Mouse (Mus musculus): ENCODE data around the gene Myo1d. TPM values are rescaled to one million over a fixed set of nuclear protein-coding genes. Genes with fewer than 3 reads are reported as not detected.

Gene Myo1d
- total RNA-seq, 2 experiments from 2014 or later: 5.6 to 7.0 TPM

DNA sequence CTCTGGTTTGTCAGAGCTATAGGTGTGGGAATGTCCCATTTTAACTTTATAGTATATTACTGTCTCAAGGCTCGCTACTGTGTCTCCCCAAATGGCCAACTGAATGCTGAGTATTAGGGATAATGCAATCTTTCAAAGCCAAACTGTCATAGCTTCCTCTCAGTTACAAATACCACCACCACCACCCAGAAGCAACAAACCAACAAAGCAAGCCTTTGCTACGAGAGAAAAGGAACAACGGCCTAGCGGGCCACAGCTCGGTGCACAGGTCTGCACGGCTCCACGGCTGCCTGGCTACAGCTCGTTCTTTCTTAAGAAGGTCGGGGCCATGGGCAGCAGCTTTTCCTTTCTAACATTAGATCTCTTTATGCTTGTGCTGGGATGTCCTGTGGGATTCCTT lies 285.0 kb downstream of the Myo1d start:
- no peak for DNase-seq (ENCODE audit: extremely low spot score in 1 of 2, low spot score in 2 of 2)
- intact Hi-C loops (cut with DNase I): no loop called here
- Histone ChIP-seq H3K27ac (no peak overlapping the region), H3K4me3 (no peak overlapping the region)
- no peak for TF ChIP-seq CTCF (IDR thresholded peaks at IDR 0.05)

DNA sequence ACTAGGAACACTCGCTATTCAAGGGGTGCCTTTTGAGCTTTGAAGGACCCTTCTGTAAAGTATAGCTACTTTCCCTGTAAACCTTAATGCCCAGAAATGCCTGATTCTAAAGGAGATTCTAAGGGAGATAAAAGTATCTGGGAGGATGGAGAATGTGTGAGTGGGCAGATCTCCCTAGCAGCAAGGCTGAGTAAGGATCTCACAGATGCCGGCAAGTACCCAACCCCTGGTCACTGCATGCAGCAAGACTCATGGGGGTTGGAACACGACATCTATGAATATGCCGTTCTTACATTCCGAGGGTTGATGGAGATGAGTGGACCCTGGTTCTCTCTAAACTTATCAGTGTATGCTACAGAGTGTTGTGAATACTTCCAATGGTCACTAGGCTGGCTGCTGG lies 286.6 kb downstream of the Myo1d start:
- H3K4me3 ChIP-seq: no peak overlapping the region
- H3K27ac ChIP-seq: no peak overlapping the region
- intact Hi-C loops (cut with DNase I): no loop called here
- DNase-seq (ENCODE audit: extremely low spot score in 1 of 2, low spot score in 2 of 2): no peak
- TF ChIP-seq CTCF (IDR thresholded peaks at IDR 0.05): no peak

DNA sequence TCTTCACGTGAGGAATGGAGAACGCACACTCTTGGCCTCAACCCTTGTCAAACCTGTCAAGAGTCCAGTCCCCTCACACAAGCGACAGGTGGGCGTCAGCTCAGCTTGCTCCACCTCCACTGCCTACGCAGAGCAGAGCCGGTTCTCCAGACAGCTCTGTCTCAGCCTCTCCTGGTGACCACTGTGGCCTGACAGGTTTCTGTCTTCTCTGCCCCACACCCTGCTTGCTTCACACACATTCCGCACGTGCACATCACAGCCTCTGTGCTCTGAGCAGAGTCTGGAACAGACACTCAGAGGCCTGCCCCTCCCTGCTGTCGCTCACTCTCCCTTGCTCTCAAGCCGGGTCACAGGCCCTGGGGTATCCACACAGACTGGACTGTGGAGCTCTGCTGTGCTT lies 289.0 kb downstream of the Myo1d start:
- intact Hi-C loops (cut with DNase I): no loop called here
- H3K27ac ChIP-seq: peak overlapping the region; percentile 30; the same call in 1 of the 2 replicates
- no peak for TF ChIP-seq CTCF (IDR thresholded peaks at IDR 0.05)
- no peak overlapping the region for H3K4me3 ChIP-seq
- no peak for DNase-seq (ENCODE audit: extremely low spot score in 1 of 2, low spot score in 2 of 2)

DNA sequence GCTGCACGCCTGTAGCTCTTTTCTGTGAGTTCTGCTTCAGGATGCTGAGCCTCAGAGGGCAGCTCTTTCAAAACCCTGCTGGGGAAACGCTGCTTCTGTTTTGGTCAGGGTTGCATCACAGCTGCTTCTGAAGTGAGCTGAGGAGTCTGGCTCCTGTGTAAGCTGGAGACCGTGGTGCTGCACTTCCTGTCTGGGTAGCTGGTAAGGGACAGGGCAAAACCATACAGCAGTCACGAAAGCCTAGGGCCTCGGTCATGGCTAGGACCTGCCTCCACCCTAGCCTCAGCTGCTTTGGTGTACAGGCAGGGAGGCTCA lies 290.0 kb downstream of the Myo1d start:
- H3K27ac ChIP-seq: peak overlapping the region; percentile 92
- intact Hi-C loops (cut with DNase I): loop anchor here (5.0 kb wide), 1 partner anchor 62 kb away; no protein-coding TSS in a partner anchor
- no peak overlapping the region for H3K4me3 ChIP-seq
- TF ChIP-seq CTCF (IDR thresholded peaks at IDR 0.05): no peak
- no peak for DNase-seq (ENCODE audit: extremely low spot score in 1 of 2, low spot score in 2 of 2)

DNA sequence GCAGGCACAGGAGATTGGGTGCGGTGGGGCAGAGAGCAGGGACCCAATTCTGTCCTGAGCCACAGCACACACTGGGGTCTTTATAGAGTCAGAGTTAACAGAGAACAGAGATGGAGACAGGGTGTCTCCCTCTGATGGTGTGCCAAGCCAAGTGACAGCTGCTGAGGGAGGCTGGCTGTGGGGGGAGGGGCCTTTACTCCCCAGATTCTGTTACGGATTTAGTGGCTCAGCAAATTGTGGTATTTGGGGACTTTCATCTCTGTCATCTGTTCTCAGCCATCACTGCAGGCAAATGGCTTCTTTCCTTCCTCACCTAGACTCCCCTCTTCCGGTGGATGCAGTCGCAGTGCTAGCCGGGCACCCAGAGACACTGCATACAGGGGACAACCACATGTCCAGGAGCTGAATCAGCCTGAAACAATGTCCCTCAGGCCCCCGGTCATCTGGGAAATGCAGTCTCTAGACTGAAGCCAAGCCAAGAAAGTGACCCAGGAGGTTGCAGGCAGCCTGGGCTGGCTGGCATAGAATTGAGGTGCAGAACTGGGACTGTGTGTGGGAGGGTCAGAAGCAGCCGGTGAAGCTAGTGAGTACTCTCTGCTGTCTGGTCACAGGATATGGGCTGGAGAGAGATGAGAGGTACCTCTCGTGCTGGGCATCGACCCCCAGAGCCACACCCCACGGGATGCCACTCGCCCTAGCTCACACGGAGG lies 290.5 kb downstream of the Myo1d start:
- no peak for TF ChIP-seq CTCF (IDR thresholded peaks at IDR 0.05)
- Histone ChIP-seq H3K27ac (peak overlapping the region; percentile 92), H3K4me3 (no peak overlapping the region)
- DNase-seq (ENCODE audit: extremely low spot score in 1 of 2, low spot score in 2 of 2): no peak
- intact Hi-C loops (cut with DNase I): loop anchor here (5.0 kb wide), 1 partner anchor 63 kb away; no protein-coding TSS in a partner anchor

DNA sequence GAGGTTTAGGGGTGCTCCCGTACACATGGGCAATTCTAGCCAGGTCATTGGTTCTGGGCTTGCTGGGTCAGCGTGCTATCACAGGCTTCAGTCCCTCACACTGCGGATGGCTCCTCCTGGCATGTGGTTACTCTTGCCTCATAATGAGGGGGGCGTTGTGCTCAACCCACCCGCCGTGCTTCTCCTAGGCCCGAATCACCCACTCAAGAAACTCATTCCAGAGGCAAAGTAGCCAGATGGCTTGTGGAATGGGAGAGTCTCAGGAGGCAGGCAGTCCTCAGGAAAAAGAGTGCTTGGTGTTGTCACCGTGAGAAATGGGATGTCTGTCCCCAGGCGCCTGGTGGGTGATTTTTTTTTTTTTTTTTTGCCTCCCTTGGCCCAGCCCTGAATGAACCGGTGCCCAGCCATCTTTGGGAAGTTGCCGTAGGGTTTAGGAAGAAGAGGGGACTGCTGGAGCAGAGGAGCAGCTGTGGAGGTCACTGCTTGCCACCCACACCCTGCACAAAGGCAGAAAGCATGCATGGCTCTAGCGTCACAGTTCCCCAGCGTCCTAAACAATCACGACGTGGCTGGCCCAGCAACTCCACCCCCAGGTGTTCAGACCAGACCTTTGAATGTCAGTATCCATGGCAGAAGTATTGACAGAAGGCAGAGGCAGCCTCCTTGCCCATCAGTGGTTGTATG lies 291.8 kb downstream of the Myo1d start:
- Histone ChIP-seq H3K4me3 (no peak overlapping the region), H3K27ac (peak overlapping the region; percentile 92)
- no peak for TF ChIP-seq CTCF (IDR thresholded peaks at IDR 0.05)
- DNase-seq (ENCODE audit: extremely low spot score in 1 of 2, low spot score in 2 of 2): no peak
- intact Hi-C loops (cut with DNase I): loop anchor here (1.0 to 5.0 kb wide), 3 partner anchors 16 to 79 kb away; no protein-coding TSS in a partner anchor

DNA sequence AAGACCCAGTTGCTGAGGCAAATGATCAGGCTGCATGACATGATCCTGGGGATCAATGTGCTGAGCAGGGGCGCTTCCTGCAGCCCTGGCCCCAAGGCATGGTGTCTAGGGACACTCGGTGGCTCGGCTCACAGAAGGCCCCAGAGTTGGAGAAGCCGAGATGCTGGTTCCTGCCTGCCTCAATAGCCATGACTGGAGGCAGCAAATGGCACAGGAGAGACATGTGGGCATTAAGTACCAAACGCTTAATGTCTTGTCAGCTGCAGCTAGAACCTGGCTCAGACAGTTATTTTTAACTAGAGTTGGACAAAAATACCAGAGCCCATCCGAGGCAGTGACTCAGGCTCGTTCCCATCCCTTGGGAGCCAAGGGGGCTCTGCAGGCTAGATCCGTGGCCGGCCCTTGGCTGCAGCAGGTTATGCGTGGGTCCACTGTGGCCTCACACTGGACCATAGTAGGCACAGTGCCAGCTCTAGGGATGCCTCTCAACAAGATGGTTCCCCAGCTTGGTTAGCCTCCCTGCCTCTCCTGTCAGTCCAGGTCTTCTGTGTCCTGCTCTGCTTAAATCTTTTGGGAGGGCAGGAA lies 294.1 kb downstream of the Myo1d start:
- no peak overlapping the region for H3K4me3 ChIP-seq
- no peak for DNase-seq (ENCODE audit: extremely low spot score in 1 of 2, low spot score in 2 of 2)
- intact Hi-C loops (cut with DNase I): loop anchor here (1.0 to 5.0 kb wide), 5 partner anchors 33 to 129 kb away; no protein-coding TSS in a partner anchor
- peak overlapping the region; percentile 92 for H3K27ac ChIP-seq
- no peak for TF ChIP-seq CTCF (IDR thresholded peaks at IDR 0.05)

DNA sequence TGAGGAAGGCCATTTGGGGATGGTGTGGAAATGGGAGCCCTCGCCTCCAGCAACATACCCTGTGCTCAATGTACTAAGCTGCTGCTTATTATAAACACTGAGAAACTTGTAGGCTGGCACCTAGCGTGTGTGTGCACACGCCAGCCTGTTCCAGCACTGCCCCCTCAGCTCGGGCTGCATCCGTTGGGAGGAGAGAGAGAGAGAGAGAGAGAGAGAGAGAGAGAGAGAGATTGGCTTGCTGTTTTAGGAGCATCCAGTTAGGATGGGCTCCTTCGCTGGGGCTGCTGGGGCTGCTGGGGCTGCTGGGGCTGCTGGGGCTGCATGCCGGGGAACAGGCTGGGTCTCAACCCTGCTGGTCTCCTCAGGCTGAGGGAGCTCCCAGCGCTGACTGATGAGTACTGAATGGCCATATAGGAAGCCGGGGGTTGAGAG lies 294.7 kb downstream of the Myo1d start:
- peak; percentile 36 to 58 for DNase-seq (ENCODE audit: extremely low spot score in 1 of 2, low spot score in 2 of 2)
- TF ChIP-seq CTCF (IDR thresholded peaks at IDR 0.05): no peak
- H3K27ac ChIP-seq: peak overlapping the region; percentile 96
- intact Hi-C loops (cut with DNase I): loop anchor here (1.0 to 5.0 kb wide), 4 partner anchors 33 to 130 kb away; no protein-coding TSS in a partner anchor
- H3K4me3 ChIP-seq: no peak overlapping the region

DNA sequence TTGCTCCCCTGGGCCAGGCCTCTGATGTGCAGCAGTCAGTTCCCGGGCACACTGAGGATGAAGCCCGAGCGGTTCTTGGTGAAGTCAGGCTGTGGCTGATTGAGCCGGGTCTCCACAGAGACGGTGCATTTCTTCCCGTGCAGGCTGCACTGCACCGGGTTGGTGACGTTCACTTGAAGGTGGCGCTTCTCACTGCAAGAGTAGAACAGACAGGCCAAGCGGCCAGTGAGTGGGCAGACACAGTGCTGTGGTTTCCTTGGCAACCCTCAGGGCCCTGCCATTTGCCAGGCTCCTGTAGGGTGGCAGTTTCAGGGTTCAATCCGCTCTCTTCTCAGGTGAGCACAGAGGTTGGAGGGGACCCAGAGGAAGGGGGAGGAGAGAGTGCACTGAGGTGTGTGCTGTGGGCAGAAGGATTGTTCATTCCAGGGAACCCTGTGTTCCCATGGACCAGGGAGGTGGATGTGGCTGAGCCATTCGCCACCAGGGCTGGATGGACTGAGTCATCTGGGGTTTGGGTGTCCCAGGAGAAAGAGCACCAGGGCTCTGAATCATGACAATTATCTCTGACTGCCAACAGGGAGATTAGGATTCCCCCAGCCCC lies 295.5 kb downstream of the Myo1d start:
- DNase-seq (ENCODE audit: extremely low spot score in 1 of 2, low spot score in 2 of 2): peak; percentile 81 to 82
- peak overlapping the region; percentile 96 for H3K27ac ChIP-seq
- intact Hi-C loops (cut with DNase I): loop anchor here (2.0 kb wide), 2 partner anchors 119 to 131 kb away; no protein-coding TSS in a partner anchor
- TF ChIP-seq CTCF (IDR thresholded peaks at IDR 0.05): no peak; the same call in 1 of the 2 replicates
- peak overlapping the region; percentile 13; the same call in 1 of the 2 replicates for H3K4me3 ChIP-seq

DNA sequence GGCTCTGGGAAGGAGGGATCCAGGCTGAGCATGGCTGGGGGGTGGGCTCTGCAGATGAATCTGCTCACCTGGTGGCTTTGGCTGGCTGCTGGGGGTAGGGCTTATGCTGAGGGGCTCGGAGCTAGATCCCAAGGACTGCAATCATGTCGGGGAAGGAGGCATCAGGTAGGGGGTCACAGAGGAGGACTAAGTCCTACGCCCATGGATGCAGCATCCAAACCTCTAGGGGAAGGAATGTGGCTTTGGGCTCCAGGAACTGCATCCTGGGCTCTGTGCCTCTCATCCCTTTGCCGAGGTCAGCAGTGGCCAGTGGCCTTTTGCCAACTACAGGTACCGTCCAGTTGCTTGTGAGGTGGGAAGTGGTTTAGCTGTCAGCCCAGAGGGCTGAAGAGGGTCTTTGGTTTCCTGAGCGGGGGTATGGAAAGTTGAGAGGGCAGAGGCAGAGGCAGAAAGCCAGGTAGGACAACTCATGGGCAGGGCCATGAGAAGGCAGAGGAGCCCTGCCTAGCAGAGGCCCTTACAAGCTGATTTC lies 296.2 kb downstream of the Myo1d start:
- Histone ChIP-seq H3K27ac (peak overlapping the region; percentile 96), H3K4me3 (peak overlapping the region; percentile 13; the same call in 1 of the 2 replicates)
- peak in 1 of 2 experiments; percentile 18 for DNase-seq (ENCODE audit: extremely low spot score in 1 of 2, low spot score in 2 of 2)
- no peak for TF ChIP-seq CTCF (IDR thresholded peaks at IDR 0.05)
- intact Hi-C loops (cut with DNase I): loop anchor here (2.0 kb wide), 2 partner anchors 119 to 131 kb away; no protein-coding TSS in a partner anchor

DNA sequence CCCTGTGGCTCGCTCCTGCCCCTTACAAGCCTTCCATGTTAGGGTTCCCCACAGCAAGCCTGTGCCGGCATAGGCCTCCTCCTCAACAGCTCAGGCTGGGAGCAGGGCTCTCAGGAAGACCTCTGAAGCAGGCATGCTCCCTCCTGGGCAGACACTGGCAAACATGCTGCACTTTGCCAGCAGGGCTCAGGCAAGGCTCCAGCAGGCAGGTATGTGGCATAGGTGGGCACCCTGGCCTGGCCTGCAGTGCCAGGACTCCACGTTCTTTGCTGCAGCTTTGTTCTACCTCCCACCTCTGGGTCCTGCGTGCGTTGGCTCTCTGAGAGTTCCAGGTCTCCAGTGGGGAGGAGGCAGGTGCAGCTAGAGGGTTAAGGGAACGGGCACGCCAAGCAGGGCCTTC lies 296.9 kb downstream of the Myo1d start:
- H3K27ac ChIP-seq: peak overlapping the region; percentile 96
- peak in 1 of 2 experiments; percentile 41 for DNase-seq (ENCODE audit: extremely low spot score in 1 of 2, low spot score in 2 of 2)
- intact Hi-C loops (cut with DNase I): no loop called here
- TF ChIP-seq CTCF (IDR thresholded peaks at IDR 0.05): no peak
- H3K4me3 ChIP-seq: peak overlapping the region; percentile 88

Measured in left cerebral cortex, adult 2 months (tissue).